Mouse (Mus musculus) left cerebral cortex, postnatal 10 days (tissue): ENCODE results near the gene Zfyve28. TPM values are rescaled to one million over a fixed set of nuclear protein-coding genes. Genes with fewer than 3 reads are reported as not detected.

Source experiments
- DNase-seq, 2 experiments: peaks; one replicate each; pipeline ENCODE4 v3.0.0; 2021 to 2022; ENCODE audit warnings: low spot score in 2 of 2, mixed read lengths in 1 of 2; ENCODE audit errors: extremely low spot score in 1 of 2
- intact Hi-C: fragments of 180-260 bp; cut with DNase I; formaldehyde crosslinking; loops from one replicate; pipeline ENCODE4 v1.15.1; 2025
- total RNA-seq, 2 experiments: library from RNA; stranded (reverse); gene quantifications; 2 replicates each; pipeline ENCODE4 v1.2.3; 2021

Zfyve28 gene
- total RNA-seq, 2 experiments from 2014 or later, result 28.4 to 28.9 TPM

- intact Hi-C loops, result loop anchor here (5.0 kb wide), 2 partner anchors 48 to 77 kb away; partner anchors contain the start of gene Rnf4
- DNase-seq, result no peak
Measured at GRCm38 (mm10) chr5:34289286-34289685, 1.0 kb upstream of the Zfyve28 start.

GRCm38 (mm10) chr5:34287838-34288145 lies 457 bp downstream of the Zfyve28 start:
- no peak for DNase-seq
- intact Hi-C loops, result loop anchor here (5.0 kb wide), 2 partner anchors 50 to 75 kb away; partner anchors contain the start of gene Rnf4

GRCm38 (mm10) chr5:34287001-34287837 lies 1.0 kb downstream of the Zfyve28 start:
- intact Hi-C loops, result loop anchor here (5.0 kb wide), 2 partner anchors 50 to 75 kb away; partner anchors contain the start of gene Rnf4
- DNase-seq, result peak in 1 of 2 experiments; percentile 55

- DNase-seq, result no peak
- intact Hi-C loops, result loop anchor here (5.0 kb wide), 2 partner anchors 51 to 74 kb away; partner anchors contain the start of gene Rnf4
Measured at GRCm38 (mm10) chr5:34286516-34286915, 1.7 kb downstream of the Zfyve28 start.

GRCm38 (mm10) chr5:34285285-34285684 lies 3.0 kb downstream of the Zfyve28 start:
- no peak for DNase-seq
- intact Hi-C loops, result loop anchor here (5.0 kb wide), 2 partner anchors 52 to 73 kb away; partner anchors contain the start of gene Rnf4

GRCm38 (mm10) chr5:34284156-34284750 lies 4.0 kb downstream of the Zfyve28 start:
- intact Hi-C loops, result no loop called here
- no peak for DNase-seq

- DNase-seq, result no peak
- intact Hi-C loops, result no loop called here
Measured at GRCm38 (mm10) chr5:34283355-34283754, 4.9 kb downstream of the Zfyve28 start.

- no peak for DNase-seq
- intact Hi-C loops, result no loop called here
Measured at GRCm38 (mm10) chr5:34280976-34281375, 7.3 kb downstream of the Zfyve28 start.

GRCm38 (mm10) chr5:34279214-34279613 lies 9.0 kb downstream of the Zfyve28 start:
- intact Hi-C loops, result no loop called here
- DNase-seq, result no peak

GRCm38 (mm10) chr5:34278058-34278457 lies 10.2 kb downstream of the Zfyve28 start:
- no peak for DNase-seq
- intact Hi-C loops, result no loop called here

GRCm38 (mm10) chr5:34276746-34277145 lies 11.5 kb downstream of the Zfyve28 start:
- intact Hi-C loops, result no loop called here
- no peak for DNase-seq

GRCm38 (mm10) chr5:34276191-34276590 lies 12.1 kb downstream of the Zfyve28 start:
- peak in 1 of 2 experiments; percentile 38 for DNase-seq
- intact Hi-C loops, result no loop called here

GRCm38 (mm10) chr5:34274676-34275293 lies 13.5 kb downstream of the Zfyve28 start:
- no peak for DNase-seq
- intact Hi-C loops, result no loop called here

- peak in 1 of 2 experiments; percentile 46 for DNase-seq
- intact Hi-C loops, result no loop called here
Measured at GRCm38 (mm10) chr5:34274268-34274667, 14.0 kb downstream of the Zfyve28 start.

- intact Hi-C loops, result no loop called here
- no peak for DNase-seq
Measured at GRCm38 (mm10) chr5:34273251-34273681, 15.0 kb downstream of the Zfyve28 start.

- DNase-seq, result peak in 1 of 2 experiments; percentile 49
- intact Hi-C loops, result no loop called here
Measured at GRCm38 (mm10) chr5:34271743-34272142, 16.5 kb downstream of the Zfyve28 start.

- intact Hi-C loops, result no loop called here
- no peak for DNase-seq
Measured at GRCm38 (mm10) chr5:34269921-34270465, 18.3 kb downstream of the Zfyve28 start.

- intact Hi-C loops, result no loop called here
- no peak for DNase-seq
Measured at GRCm38 (mm10) chr5:34269197-34269920, 18.9 kb downstream of the Zfyve28 start.

- intact Hi-C loops, result no loop called here
- DNase-seq, result no peak
Measured at GRCm38 (mm10) chr5:34266065-34266464, 22.2 kb downstream of the Zfyve28 start.
